Mouse (Mus musculus) intestine, postnatal 0 days (tissue): Measurements from ENCODE around the gene Psmb10. TPM values are rescaled to one million over a fixed set of nuclear protein-coding genes. Genes with fewer than 3 reads are reported as not detected.

Experiments used
- ATAC-seq: fragments of 200-750 bp; cut with Nextera tagmentation; 2 replicates; pipeline ENCODE4 v1.8.0; 2017; ENCODE audit warnings: mild to moderate bottlenecking, moderate TSS enrichment, moderate library complexity
- H3K27ac ChIP-seq: fragments of 300-500 bp; sonication (generic); 2 replicates; pipeline ENCODE4 v1.5.1; 2014; ENCODE audit warnings: mild to moderate bottlenecking, low read depth, low read length, moderate library complexity
- H3K27me3 ChIP-seq: fragments of 300-500 bp; sonication (generic); replicated peaks from 2 replicates; pipeline ENCODE4 v1.6.1; 2014; ENCODE audit warnings: low read length, mixed read lengths; ENCODE audit not compliant: control insufficient read depth, insufficient read depth
- H3K36me3 ChIP-seq: fragments of 300-500 bp; sonication (generic); 2 replicates; pipeline ENCODE4 v1.6.1; 2014; ENCODE audit warnings: mild to moderate bottlenecking, moderate library complexity; ENCODE audit not compliant: control insufficient read depth, insufficient read depth
- H3K4me1 ChIP-seq: fragments of 300-500 bp; sonication (generic); replicated peaks from 2 replicates; pipeline ENCODE4 v1.6.1; 2014; ENCODE audit warnings: antibody characterized with exemption, low read length, mixed read lengths; ENCODE audit not compliant: control insufficient read depth, insufficient read depth
- H3K4me2 ChIP-seq: fragments of 300-500 bp; sonication (generic); replicated peaks from 2 replicates; pipeline ENCODE4 v1.6.1; 2014; ENCODE audit warnings: low read depth, mild to moderate bottlenecking, moderate library complexity
- H3K4me3 ChIP-seq: fragments of 300-500 bp; sonication (generic); 2 replicates; pipeline ENCODE4 v1.5.1; 2014; ENCODE audit warnings: low read depth, low read length
- H3K9ac ChIP-seq: fragments of 300-500 bp; sonication (generic); 2 replicates; pipeline ENCODE4 v1.6.1; 2014; ENCODE audit warnings: mild to moderate bottlenecking, low read depth, low read length
- H3K9me3 ChIP-seq: fragments of 300-500 bp; sonication (generic); 2 replicates; pipeline ENCODE4 v1.6.1; 2016; ENCODE audit warnings: mixed run types; ENCODE audit not compliant: control insufficient read depth
- CTCF ChIP-seq: sonication (generic); IDR thresholded peaks from 2 replicates; pipeline ENCODE4 v1.5.1; 2016; ENCODE audit warnings: low read depth, mild to moderate bottlenecking, control low read depth, antibody characterized with exemption, moderate library complexity
- WGBS: fragments of 180-500 bp; shearing (Covaris S2); extraction: QIAGEN DNeasy Blood & Tissue Kit; methylation state at CpG from one replicate; pipeline ENCODE4 v1.1.7; 2014; 5-methylcytosine and 5-hydroxymethylcytosine counted together
- microRNA-seq: library from miRNA; unstranded; fragments of <30 nt; microRNA quantifications from one replicate; pipeline ENCODE4, GENCODE M21; 2016
- polyA plus RNA-seq: library from polyadenylated mRNA; unstranded; fragments of >200 nt; fragmentation: Nextera tagmentation; extraction: Ambion mirVana; gene quantifications from 2 replicates; pipeline ENCODE4 v1.2.1, GENCODE M21; 2015

The Psmb10 gene
- polyA plus RNA-seq, 1 experiment from 2014 or later: 186 TPM

DNA sequence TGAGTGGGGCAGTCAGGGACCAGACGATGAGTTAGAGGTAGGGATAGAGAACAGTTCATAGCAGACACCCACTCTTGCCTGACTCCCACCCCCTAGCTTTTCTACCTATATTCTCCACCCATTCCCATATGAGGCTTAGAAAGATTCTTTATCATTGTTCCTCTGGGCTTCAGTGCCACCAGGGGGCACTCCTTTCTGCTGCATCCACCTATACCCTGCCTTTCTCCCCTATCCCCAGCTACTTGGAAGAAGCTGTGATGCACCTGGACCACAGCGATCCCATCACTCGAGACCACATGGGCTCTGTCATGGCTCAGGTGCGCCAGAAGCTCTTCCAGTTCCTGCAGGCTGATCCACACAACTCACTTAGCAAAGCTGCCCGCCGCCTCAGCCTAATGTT is 45.8 kb downstream of the Psmb10 start:
- no peaks in the 10 kb centered on the region for H3K9me3 ChIP-seq
- no peak overlapping the region for H3K4me2 ChIP-seq
- TF ChIP-seq CTCF: peak; percentile 69
- H3K27me3 ChIP-seq: no peaks in the 10 kb centered on the region
- no peak for ATAC-seq
- no peak overlapping the region for H3K27ac ChIP-seq
- 88% methylated on average over 6 of the region's 6 CpGs for WGBS
- H3K36me3 ChIP-seq: peaks cover 50% of the 10 kb centered on the region
- no peaks in the 10 kb centered on the region for H3K4me1 ChIP-seq
- H3K9ac ChIP-seq: no peak overlapping the region
- no peak overlapping the region for H3K4me3 ChIP-seq

GRCm38 (mm10) chr8:105890870-105891269 is 47.4 kb downstream of the Psmb10 start:
- Histone ChIP-seq H3K27me3 (no peaks in the 10 kb centered on the region), H3K4me2 (no peak overlapping the region), H3K4me3 (no peak overlapping the region), H3K4me1 (no peaks in the 10 kb centered on the region), H3K36me3 (peaks cover 66% of the 10 kb centered on the region), H3K9ac (no peak overlapping the region), H3K27ac (no peak overlapping the region), H3K9me3 (no peaks in the 10 kb centered on the region)
- WGBS: 84% methylated on average over 6 of the region's 6 CpGs
- no peak for ATAC-seq
- no peak for TF ChIP-seq CTCF

DNA sequence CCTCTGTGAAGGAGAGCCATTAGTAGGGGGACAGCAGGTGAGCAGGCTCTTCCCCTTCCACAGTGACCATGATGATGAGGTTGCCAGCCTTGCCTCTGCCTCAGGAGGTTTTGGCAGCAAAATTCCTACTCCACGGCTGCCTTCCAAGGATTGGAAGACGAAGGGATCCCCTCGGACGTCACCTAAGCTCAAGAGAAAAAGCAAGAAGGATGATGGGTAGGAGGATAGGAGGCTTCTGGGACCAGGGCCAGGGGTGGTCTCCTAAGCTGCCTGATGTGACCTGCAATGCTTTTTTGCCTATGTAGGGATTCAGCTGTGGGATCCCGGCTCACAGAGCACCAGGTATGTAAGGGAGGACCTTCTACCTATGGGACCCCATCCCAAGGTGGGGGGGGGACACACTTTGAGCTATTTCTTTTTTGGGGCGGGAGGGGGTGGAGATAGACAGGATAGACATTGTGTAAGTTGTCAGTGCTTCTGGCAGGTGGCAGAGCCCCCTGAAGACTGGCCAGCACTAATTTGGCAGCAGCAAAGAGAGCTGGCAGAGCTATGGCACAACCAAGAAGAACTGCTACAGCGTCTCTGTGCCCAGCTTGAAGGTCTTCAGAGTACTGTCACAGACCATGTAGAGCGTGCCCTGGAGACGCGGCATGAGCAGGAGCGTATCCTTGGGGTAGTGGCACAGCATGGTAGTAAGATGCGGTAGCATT is 48.3 kb downstream of the Psmb10 start:
- peaks cover 76% of the 10 kb centered on the region for H3K36me3 ChIP-seq
- H3K4me3 ChIP-seq: no peak overlapping the region
- no peak overlapping the region for H3K4me2 ChIP-seq
- no peaks in the 10 kb centered on the region for H3K9me3 ChIP-seq
- H3K9ac ChIP-seq: no peak overlapping the region
- 0 out of 2 replicates have a peak overlapping the region, but pooled peaks have one; percentile 7 for H3K27ac ChIP-seq
- no peaks in the 10 kb centered on the region for H3K27me3 ChIP-seq
- no peaks in the 10 kb centered on the region for H3K4me1 ChIP-seq
- no peak for TF ChIP-seq CTCF
- WGBS: 95% methylated on average over 12 of the region's 12 CpGs
- ATAC-seq: no peak

Small RNAs within 50 kb of the gene (microRNA-seq; reads per million reads assigned to microRNA genes)
- not detected for gene Mir7074

Other genes starting within 250 kb of the Psmb10 start
- 35.4 and 35.5 TPM in 2 replicates for gene Acd, start 237.3 kb downstream of the Psmb10 start, polyA plus RNA-seq
- gene Pard6a, start 237.3 kb downstream of the Psmb10 start, polyA plus RNA-seq: 8.8 and 9.7 TPM in 2 replicates
- gene 4933405L10Rik, start 230.8 kb downstream of the Psmb10 start, polyA plus RNA-seq: not detected in 2 replicates
- gene Enkd1, start 230.2 kb downstream of the Psmb10 start, polyA plus RNA-seq: 3.8 and 3.9 TPM in 2 replicates
- 4.0 and 4.4 TPM in 2 replicates for gene Gfod2, start 179.8 kb downstream of the Psmb10 start, polyA plus RNA-seq
- 4.1 and 4.6 TPM in 2 replicates for gene Ranbp10, start 111.1 kb downstream of the Psmb10 start, polyA plus RNA-seq
- gene Tsnaxip1, start 110.7 kb downstream of the Psmb10 start, polyA plus RNA-seq: not detected in 2 replicates
- 8.5 and 9.3 TPM in 2 replicates for gene Cenpt, start 85.2 kb downstream of the Psmb10 start, polyA plus RNA-seq
- gene Thap11, start 83.3 kb downstream of the Psmb10 start, polyA plus RNA-seq: 28.3 and 29.2 TPM in 2 replicates
- gene Nutf2, start 77.9 kb downstream of the Psmb10 start, polyA plus RNA-seq: 87.7 and 97.3 TPM in 2 replicates
- 9.8 and 11.5 TPM in 2 replicates for gene Edc4, start 57.6 kb downstream of the Psmb10 start, polyA plus RNA-seq
- 0.35 TPM in 1 of 2 replicates, not detected in the other for gene Nrn1l, start 44.9 kb downstream of the Psmb10 start, polyA plus RNA-seq
- 11.0 and 12.5 TPM in 2 replicates for gene Pskh1, start 38.0 kb downstream of the Psmb10 start, polyA plus RNA-seq
- gene Ctrl, start 4.6 kb downstream of the Psmb10 start, polyA plus RNA-seq: 0.63 and 1.4 TPM in 2 replicates
- 0.20 and 0.37 TPM in 2 replicates for gene Lcat, start 4.9 kb upstream of the Psmb10 start, polyA plus RNA-seq
- 6.8 and 8.0 TPM in 2 replicates for gene Slc12a4, start 27.7 kb upstream of the Psmb10 start, polyA plus RNA-seq
- not detected in 2 replicates for gene Dpep3, start 41.0 kb upstream of the Psmb10 start, polyA plus RNA-seq
- gene Dus2, start 52.9 kb upstream of the Psmb10 start, polyA plus RNA-seq: 7.6 and 8.3 TPM in 2 replicates
- not detected in 2 replicates for gene Dpep2nb, start 67.5 kb upstream of the Psmb10 start, polyA plus RNA-seq
- 7.5 and 8.5 TPM in 2 replicates for gene Ddx28, start 73.4 kb upstream of the Psmb10 start, polyA plus RNA-seq
- gene Nfatc3, start 120.4 kb upstream of the Psmb10 start, polyA plus RNA-seq: 3.1 and 4.1 TPM in 2 replicates
- gene Esrp2, start 198.5 kb upstream of the Psmb10 start, polyA plus RNA-seq: 9.2 and 11.0 TPM in 2 replicates
- gene Pla2g15, start 212.0 kb upstream of the Psmb10 start, polyA plus RNA-seq: 7.4 and 7.9 TPM in 2 replicates
- gene Slc7a6, start 230.4 kb upstream of the Psmb10 start, polyA plus RNA-seq: 18.0 and 18.4 TPM in 2 replicates